Mouse (Mus musculus) gastrocnemius, postnatal 14 days (tissue): Measurements from ENCODE around the gene Gm21970. TPM values are rescaled to one million over a fixed set of nuclear protein-coding genes. Genes with fewer than 3 reads are reported as not detected.

Experiments used
- DNase-seq: peaks from one replicate; pipeline ENCODE4 v3.0.0; 2021; ENCODE audit warnings: mixed read lengths
- intact Hi-C: fragments of 180-260 bp; cut with DNase I; formaldehyde crosslinking; loops from one replicate; pipeline ENCODE4 v1.15.1; 2025; ENCODE audit warnings: low total_unique reads
- total RNA-seq, 2 experiments: library from RNA; stranded (reverse); gene quantifications; 2 replicates each; pipeline ENCODE4 v1.2.3; 2021

Gene Gm21970
- total RNA-seq, 2 experiments from 2014 or later = not detected

DNA sequence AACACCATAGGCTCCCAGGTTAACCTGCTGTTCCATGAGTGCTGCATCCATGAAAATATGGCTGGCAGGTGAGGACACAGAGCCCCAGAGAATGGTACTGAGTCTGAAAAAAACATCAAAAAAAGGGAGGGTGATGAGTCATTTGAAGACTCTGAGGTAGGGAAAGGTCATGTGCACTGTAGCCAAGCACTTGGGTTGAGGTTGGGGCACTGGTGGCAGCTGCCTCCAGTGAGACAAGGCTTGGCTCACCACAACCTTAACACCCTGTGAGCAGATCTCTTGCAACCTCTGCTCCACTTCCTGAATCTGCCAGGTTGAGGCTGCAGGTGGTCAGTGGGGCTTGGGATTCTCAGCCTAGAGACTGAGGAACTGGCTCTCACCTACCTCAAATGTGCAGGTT lies 25.0 kb upstream of the Gm21970 start:
- intact Hi-C loops = no loop called here
- no peak for DNase-seq

DNA sequence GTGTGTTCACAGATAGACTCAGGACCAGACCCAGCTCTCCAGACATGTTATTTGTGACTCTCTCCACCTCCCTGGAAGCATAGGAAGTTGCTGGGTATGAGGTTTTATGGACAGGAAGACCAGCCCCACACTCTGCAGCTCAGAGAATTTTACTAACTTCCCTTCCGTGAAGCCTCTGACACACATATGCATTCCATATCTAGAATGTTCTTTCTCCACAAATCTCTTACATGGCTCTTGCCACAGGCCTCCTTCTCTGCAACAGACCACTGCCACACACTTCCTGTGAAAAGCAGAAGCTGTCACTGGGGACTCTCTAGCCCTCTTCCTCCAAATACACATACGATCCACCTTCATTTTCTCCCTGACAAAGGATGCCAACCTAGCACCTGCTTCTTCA lies 24.5 kb upstream of the Gm21970 start:
- intact Hi-C loops = no loop called here
- no peak for DNase-seq

DNA sequence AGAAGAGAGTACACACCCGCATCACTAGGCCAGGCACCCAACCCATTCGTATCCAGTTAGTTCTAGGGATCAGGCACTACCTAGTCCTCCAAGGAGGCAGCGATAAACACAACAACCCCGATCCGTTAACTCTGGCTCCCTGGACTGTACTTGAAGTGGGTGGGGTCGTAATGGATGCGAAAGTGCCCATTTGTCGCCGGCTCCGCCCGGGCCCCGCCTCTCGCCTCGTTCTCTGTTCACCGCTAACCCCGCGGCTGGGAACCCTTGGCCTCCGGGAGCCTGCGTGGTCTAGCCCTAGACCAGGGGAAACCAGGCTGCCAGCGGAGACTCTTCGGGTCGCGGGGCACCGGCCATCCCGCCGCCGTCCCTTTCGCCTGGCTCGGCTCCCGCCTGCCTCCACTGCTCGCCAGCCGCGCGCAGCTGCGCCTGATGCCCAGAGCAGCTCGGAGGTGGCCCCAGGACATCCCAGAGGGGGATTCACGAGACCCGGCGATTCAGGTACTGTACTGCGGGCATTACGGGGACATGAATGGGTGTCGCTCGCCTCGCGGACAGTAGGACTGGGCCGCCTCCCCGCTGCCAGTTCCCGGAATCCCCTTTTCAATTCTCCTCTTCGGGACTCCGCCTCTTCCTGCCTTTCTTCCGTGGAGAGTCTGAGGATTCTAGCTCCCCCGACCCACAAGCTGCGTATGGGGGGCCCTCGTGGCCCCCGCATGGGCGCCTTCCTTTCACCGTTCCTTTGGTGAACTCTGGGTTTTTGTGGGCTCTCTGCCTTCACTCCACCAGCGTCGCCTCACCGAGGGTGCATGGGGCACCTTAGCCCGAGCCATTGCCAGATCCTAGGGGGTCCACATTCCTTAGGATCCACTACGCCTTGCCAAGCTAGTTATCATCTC lies 18.7 kb upstream of the Gm21970 start, which contains the start of gene Ifnar2:
Gene Ifnar2, plus strand, starts transcription at position 207 of the 896 bp plus-strand sequence.
- intact Hi-C loops = loop anchor here (10.0 kb wide), 1 partner anchor 72 kb away; no protein-coding TSS in a partner anchor
- DNase-seq = peak; percentile 83

DNA sequence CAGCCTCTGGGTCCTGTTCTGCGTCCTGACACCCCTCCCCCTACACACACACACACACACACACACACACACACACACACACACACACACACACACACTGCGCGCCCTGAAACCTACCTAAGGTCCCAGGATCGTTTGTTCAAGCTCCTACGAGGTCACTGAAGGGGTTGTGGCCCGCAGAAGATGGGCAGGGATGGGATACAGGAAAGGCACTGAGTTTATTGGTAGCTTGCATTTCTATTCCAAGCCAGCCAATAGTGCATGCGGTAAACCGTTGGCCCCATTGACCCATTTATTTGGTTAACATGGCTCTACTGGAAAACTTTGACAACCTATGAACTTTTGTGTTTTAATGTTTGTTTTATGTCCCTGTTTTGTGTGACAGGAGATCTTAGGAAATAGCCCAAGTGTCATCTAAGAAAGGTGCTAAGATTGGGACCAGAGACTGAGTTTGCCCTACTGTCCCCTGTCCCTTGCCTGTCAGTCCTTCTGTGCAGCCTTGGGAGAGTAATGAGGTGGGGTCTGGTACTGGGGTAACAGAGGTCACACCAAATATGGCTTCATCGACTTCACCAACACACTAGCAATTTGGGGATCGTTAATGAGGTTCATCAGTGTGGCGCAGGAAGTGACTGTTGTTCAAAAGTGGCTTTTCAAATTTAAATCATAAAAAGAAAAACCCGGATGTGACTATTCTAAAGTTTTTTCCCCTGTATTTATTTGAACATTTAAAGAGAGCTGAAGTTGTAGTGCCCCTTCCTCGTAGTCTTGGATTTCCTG lies 17.9 kb upstream of the Gm21970 start:
- intact Hi-C loops = loop anchor here (10.0 kb wide), 1 partner anchor 71 kb away; no protein-coding TSS in a partner anchor

DNA sequence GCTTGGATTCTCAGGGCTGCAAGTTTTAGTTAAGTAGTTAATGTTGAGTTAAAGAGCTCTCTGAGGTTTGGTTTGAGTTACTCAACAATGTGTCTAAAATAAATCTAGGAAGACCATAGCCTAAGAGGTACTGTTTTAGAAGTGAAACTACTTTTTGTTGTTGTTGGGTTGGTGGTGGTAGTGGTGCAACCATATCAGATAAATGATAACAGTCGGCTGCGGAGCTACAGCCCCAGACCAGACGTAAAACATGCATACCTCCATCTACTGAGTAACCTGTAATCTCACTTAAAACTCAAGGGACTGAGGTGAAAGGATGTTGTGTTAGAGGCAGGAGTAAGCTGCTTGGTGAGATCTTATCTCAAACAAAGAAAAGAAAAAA lies 17.3 kb upstream of the Gm21970 start:
- intact Hi-C loops = loop anchor here (10.0 kb wide), 1 partner anchor 71 kb away; no protein-coding TSS in a partner anchor

More for the DNA sequence above, 17.9 kb upstream of the Gm21970 start:
- no peak for DNase-seq

DNA sequence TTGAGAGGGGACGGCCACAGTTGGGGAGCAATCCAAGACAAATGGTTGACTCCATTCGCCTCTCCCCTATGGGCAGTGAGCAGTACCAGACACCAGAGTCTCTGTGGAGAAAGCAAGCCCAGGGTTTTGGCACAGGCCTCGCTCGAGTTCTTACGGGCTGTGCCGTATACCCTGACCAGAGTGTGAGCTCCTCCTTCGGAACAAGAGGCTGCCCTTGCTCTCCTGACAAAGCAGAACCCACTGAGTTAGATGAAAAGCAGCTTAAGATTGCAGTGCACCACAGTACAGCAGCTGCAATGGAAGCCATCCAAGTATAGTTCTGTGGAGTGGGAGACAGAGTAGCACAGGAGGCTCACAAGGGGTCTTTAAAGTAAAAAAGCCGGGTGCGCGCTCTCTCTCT lies 14.8 kb upstream of the Gm21970 start:
- no peak for DNase-seq
- intact Hi-C loops = loop anchor here (10.0 kb wide), 1 partner anchor 68 kb away; no protein-coding TSS in a partner anchor

More for the DNA sequence above, 17.3 kb upstream of the Gm21970 start:
- DNase-seq = no peak

DNA sequence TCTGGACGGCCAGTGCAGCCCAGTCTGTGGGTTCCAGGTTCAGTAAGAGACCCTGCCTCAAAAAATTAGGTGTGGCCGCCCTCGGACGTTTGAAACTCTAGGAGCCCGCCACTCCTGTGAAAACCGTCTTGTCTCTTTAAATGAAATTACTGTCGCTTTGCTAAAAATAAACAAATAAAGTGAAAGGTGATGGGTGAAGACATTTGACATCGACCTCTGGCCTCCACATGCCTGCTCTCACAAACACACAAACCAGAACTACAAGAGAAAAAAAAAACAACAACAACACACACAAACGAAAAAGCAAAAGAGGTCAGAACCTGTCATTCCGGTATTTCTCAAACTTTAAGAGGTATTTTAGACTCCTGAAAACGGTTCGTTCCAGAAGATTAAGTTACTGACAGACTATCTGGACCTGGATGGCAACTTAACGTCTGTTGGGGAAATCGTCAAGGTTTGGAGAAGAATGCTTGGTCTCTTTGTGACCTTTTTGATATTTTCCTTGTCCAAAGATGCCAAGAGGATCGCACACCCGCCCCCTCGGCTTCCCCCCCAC lies 13.0 kb upstream of the Gm21970 start:
- no peak for DNase-seq
- intact Hi-C loops = loop anchor here (10.0 kb wide), 1 partner anchor 66 kb away; no protein-coding TSS in a partner anchor

DNA sequence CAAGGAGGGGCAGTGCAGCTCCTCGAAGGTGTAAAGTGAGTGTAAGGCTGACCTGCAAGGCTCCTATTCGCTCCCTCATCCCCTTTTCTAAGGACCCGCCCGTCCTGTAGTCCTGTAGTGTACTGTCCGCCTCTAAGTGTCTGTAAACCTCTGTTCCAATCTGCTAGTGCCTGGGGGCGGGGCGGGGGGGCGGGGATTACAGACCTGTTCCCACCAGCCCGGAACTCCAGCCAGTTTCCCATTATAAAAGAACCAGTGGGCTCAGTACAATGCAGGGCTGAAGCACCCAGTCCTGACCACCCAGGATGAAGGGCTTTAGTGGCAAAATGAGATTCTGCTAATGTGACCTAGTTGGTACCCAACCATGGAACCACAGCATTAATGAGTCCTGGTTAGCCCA lies 12.5 kb upstream of the Gm21970 start:
- no peak for DNase-seq
- intact Hi-C loops = loop anchor here (10.0 kb wide), 1 partner anchor 66 kb away; no protein-coding TSS in a partner anchor

DNA sequence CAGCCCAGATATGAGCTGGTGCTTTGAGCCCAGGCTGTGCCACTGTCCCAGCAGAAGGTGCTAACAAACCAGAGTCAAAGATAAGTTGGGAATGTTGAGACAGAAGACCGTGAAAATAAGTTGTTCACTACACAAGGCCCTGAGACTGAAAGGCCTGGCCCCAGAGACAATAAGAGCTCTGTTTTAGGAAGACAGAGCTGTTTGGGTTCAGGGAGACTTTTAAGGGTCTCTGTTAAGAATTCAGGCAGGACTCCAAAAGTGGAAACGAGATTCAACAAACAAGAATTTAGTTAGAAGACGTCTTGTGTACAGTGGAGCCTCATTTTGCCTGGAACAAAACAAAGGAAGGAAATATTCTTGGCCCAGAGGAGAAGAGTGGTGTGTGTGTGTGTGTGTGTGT lies 12.1 kb upstream of the Gm21970 start:
- intact Hi-C loops = loop anchor here (10.0 kb wide), 1 partner anchor 65 kb away; no protein-coding TSS in a partner anchor
- no peak for DNase-seq

DNA sequence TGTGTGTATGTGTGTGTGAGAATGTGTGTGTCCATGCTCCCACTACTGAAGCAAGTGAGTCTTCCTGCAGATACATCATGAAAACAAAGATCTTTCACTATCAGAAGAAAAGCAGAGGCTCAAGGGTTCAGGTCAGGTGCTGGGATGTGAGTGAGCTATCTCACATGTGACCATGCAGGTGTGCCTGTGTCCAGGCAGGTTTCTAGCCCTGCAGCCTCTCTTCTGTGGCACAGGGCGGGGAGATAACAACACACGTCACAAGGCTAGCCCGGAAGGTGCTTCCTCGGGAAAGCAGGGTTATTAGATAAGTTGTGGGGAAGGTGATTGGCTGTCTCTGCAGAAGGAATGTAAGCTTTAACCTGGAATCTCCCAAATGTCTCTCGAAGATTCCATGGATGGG lies 11.4 kb upstream of the Gm21970 start:
- DNase-seq = no peak

DNA sequence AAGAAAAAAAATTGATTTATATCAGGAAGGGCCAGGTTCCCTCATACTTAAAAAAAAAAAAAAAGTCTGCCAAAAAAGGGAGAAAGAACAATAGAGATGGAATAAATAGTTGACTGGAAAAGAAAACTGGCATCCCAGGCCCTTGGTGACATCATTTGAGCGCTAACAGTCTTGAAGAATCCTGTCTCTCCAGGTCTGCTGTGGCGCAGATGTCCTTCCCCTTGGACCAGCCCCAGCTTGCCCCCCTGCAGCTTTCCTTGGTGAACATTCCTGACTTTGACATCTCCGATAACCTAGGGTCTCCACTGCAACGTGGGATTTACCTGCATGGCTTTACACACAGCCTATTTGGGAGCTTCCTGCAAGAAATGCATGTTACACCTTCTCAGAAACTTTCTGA lies 9.9 kb upstream of the Gm21970 start:
- no peak for DNase-seq
- intact Hi-C loops = no loop called here

More for the DNA sequence above, 11.4 kb upstream of the Gm21970 start:
- intact Hi-C loops = no loop called here

DNA sequence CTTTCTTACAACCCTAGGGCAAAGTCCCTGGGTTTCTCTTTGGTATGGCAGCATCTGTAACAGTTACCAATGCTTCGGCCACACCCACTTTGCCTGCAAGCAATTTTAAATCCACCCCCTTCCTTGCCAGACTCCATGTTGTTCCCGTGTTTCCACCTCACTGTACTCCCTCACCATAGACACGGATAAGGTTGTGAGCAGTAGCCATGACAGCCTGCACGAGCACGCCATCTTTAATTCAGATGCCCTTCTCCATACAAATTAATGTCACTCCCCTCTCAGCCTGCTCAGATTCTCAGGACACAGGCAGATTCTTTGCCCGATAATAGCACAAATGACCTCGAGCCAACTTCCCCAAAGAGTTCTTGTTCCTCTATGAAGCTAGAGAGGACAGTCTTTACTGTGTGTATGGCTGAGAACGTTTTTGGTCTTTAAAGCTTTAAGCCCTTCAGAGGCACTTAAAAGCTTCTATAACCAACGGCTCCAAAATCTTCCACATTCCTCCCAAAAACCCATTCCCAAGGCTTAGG lies 9.2 kb upstream of the Gm21970 start:
- intact Hi-C loops = no loop called here
- DNase-seq = no peak

DNA sequence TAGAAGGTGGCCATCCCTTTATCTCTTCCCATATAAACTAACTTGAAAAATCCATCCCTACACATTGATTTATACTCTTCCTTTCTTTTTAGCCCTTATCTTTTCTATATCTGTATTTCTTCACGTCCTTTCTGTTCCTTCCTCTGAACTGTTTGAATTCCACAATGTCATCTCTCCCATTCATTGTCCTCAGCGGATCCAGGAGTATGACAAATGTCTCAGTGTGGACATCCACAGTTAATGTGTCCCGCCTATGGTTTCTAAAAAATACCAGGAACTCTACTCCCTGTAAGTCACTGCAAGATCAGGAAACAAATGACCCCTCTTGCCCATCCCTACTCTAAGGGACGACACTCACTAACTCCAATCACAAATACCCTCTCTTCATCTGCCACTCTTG lies 7.3 kb upstream of the Gm21970 start:
- DNase-seq = no peak
- intact Hi-C loops = no loop called here

DNA sequence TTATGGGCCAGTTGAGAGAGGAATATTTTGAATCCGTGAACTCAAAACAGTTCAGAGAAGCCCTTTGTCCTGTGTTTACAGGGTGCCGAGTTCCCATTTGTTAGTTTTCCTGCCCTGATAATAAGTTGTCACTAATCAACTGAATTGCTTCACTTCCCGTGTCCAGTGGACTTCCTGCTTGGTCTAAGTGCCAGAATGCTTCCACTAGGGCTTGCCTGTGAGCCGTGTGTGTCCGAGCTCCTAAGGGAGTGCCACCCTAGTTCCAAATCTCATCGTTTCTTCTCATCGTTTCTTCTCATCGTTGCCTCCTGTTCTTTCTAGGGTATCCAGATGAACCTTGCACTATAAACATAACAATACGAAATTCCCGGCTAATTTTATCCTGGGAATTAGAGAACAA lies 5.9 kb upstream of the Gm21970 start:
- DNase-seq = no peak
- intact Hi-C loops = no loop called here

DNA sequence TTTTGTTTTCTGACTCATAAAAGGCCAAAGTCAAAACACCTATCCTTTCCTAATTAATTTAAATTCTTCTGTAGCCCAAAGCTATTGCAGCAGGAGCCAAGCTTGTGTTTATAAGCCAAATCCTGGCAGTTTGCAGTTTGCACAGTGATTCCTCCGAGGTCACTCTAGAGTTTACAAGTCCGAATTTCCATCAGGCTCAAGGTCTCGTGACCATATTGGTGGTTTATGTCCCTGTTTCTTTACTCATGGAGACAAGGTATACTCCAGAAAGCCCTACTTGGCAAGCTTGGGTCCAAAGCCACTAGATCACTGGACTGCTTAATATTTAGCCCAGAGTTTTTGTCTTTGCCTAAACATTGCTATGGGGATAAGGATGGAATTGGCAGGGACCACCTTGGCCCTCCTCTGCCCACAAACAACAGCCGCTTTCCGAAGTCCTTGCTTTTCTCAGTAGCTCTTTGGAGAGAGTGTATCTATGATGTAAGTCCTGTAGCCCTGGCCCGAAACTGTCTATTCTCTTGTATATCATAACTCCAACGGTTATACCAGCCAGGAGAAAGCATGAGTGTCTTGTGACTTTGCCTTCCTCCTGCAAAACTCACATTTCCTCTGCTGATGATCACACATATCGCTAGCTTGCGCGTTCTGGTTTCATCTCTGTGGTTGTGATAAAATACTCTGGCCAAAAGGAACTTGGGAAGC lies 5.0 kb upstream of the Gm21970 start:
- intact Hi-C loops = no loop called here
- DNase-seq = no peak

DNA sequence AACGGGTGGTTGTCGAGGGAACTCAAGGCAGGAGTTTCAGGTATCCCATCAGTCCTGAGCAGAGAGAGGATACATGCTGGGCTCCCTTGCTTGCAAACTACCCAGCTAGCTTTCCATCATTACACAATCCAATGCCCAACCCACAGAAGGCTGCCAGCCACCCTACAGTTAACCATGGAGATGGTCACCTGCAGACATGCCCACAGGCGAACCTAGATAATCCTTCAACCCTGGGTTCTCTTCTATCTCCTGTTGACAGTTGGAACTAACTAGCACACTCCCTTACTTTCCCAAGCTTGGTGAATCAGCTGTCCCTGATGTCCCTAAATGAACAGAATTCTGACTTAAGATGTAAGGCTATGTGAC lies 4.4 kb upstream of the Gm21970 start:
- intact Hi-C loops = no loop called here
- DNase-seq = no peak

DNA sequence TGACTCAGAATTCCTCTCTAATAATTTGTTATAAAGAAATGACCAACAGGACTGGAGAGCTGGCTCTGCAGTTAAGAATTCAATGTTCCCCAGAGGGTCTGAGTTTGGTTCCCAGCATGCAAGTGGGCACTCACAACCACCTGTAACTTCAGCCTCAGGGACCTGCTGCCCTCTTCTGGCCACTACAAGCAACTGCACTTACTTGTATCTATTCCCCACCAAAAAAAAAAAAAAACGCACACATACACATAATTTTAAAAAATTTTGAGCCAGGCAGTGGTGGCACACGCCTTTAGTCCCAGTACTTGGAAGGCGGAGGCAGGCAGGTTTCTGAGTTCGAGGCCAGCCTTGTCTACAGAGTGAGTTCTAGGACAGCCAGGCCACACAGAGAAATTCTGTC lies 1.4 kb upstream of the Gm21970 start:
- intact Hi-C loops = no loop called here
- DNase-seq = no peak

DNA sequence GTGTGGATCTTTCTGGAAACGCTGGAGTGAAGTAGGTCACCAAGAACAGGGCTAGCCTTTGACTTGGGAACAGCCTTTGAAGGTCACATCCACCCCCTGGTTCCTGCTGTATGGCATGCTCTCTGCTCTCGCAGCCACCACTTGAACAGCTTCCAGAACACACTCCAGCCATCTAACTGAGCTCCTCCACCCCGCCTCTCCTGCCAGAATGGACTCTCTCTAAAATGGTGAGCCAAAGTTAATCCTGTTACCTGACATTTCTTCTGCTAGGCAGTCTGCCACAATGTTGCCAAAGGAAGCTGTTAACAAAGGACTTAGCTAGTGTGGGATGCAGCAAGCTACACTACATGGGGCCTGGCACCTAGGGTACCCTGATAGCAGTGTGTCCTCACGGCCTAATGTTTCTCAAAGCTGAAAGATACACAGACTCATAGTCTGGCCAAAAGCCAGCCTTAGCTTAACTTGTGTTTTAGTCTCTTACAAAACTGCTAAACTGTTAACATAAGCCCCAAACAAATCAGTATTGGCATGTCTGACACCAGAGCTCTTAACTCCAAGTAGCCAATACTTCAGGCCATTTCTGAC lies 3.4 kb downstream of the Gm21970 start:
- DNase-seq = no peak
- intact Hi-C loops = no loop called here
